Mouse (Mus musculus) heart, embryonic 13.5 days (tissue): ENCODE results near the gene Ubash3a. TPM values are rescaled to one million over a fixed set of nuclear protein-coding genes. Genes with fewer than 3 reads are reported as not detected.

Experiments
- ATAC-seq: fragments of 200-750 bp; cut with Nextera tagmentation; 2 replicates; pipeline ENCODE4 v1.8.0; 2017; ENCODE audit warnings: moderate TSS enrichment; ENCODE audit not compliant: insufficient number of reproducible peaks, low FRiP score, low TSS enrichment; ENCODE audit errors: extremely low read depth
- H3K27ac ChIP-seq: fragments of 300-500 bp; sonication (generic); replicated peaks from 2 replicates; pipeline ENCODE4 v1.5.1; 2015; ENCODE audit warnings: moderate library complexity, mild to moderate bottlenecking, inconsistent platforms
- H3K27me3 ChIP-seq: fragments of 300-500 bp; sonication (generic); replicated peaks from 2 replicates; pipeline ENCODE4 v1.6.1; 2015; ENCODE audit warnings: mild to moderate bottlenecking, inconsistent platforms
- H3K36me3 ChIP-seq: fragments of 300-500 bp; sonication (generic); 2 replicates; pipeline ENCODE4 v1.6.1; 2015; ENCODE audit warnings: mild to moderate bottlenecking, inconsistent platforms
- H3K4me1 ChIP-seq: fragments of 300-500 bp; sonication (generic); 2 replicates; pipeline ENCODE4 v1.6.1; 2015; ENCODE audit warnings: inconsistent platforms
- H3K4me2 ChIP-seq: fragments of 300-500 bp; sonication (generic); 2 replicates; pipeline ENCODE4 v1.6.1; 2015; ENCODE audit warnings: inconsistent platforms, mild to moderate bottlenecking, moderate library complexity
- H3K4me3 ChIP-seq: fragments of 300-500 bp; sonication (generic); 2 replicates; pipeline ENCODE4 v1.5.1; 2015; ENCODE audit warnings: moderate library complexity, mild to moderate bottlenecking, inconsistent platforms
- H3K9ac ChIP-seq: fragments of 300-500 bp; sonication (generic); 2 replicates; pipeline ENCODE4 v1.6.1; 2015; ENCODE audit warnings: inconsistent platforms, mild to moderate bottlenecking, moderate library complexity
- H3K9me3 ChIP-seq: fragments of 300-500 bp; sonication (generic); 2 replicates; pipeline ENCODE4 v1.6.1; 2016; ENCODE audit warnings: inconsistent platforms
- whole genome bisulfite sequencing: fragments of 180-500 bp; shearing (Covaris S2); methylation state at CpG from one replicate; pipeline ENCODE4 v1.1.7; 2015; ENCODE audit warnings: mixed read lengths; 5-methylcytosine and 5-hydroxymethylcytosine counted together
- polyA plus RNA-seq: library from polyadenylated mRNA; unstranded; fragments of >200 nt; fragmentation: Nextera tagmentation; extraction: Ambion mirVana; gene quantifications from 2 replicates; pipeline ENCODE4 v1.2.1, GENCODE M21; 2015

The Ubash3a gene
- polyA plus RNA-seq, 1 experiment from 2014 or later, result 0.43 TPM

DNA sequence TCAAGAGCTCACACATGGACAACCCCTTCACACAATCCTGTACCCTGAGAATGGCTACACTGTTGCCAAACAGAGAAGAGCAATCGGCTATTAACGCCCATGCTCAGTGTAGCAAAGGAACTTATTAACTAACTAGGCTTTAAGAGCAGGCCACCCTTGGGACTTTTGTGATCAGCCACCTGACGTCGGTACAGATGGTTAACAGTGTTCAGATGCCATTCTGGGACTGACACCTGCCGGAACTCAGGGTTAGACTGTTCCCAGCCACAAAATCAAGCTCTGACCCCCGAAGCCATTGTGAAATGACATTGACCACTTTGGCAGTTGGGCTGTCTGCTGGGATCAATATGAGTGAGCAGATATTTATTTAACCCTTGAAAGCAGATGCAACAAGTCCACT lies 53.7 kb downstream of the Ubash3a start:
- H3K9me3 ChIP-seq, result no peaks in the 10 kb centered on the region
- H3K9ac ChIP-seq, result no peak overlapping the region
- H3K4me2 ChIP-seq, result no peak overlapping the region
- no peak overlapping the region for H3K27ac ChIP-seq
- no peaks in the 10 kb centered on the region; the same call in 1 of the 2 replicates for H3K27me3 ChIP-seq
- ATAC-seq, result no peak
- H3K36me3 ChIP-seq, result no peaks in the 10 kb centered on the region
- 79% methylated on average over 6 of the region's 6 CpGs for WGBS
- 0 out of 2 replicates have a peak, but pooled peaks cover 4% of the 10 kb centered on the region for H3K4me1 ChIP-seq
- no peak overlapping the region for H3K4me3 ChIP-seq

DNA sequence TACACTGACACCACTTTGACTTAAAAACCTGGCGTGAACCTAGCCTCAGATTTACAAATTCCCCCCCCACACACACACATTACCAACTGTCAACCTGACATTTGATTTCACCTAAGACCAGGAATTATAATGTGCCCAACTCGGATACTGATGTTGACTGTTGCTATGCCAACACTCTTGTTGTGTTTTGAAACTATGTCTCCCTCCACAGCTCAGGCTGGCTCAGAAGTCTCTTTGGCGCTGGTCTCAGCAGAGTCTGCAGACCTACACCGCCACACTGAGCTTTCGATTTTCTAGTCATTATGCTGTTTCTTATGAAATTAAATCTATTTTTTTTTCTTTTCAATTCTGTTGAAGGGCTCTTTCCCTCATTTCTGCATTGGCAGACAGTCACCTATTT lies 55.0 kb downstream of the Ubash3a start:
- H3K36me3 ChIP-seq, result no peaks in the 10 kb centered on the region

DNA sequence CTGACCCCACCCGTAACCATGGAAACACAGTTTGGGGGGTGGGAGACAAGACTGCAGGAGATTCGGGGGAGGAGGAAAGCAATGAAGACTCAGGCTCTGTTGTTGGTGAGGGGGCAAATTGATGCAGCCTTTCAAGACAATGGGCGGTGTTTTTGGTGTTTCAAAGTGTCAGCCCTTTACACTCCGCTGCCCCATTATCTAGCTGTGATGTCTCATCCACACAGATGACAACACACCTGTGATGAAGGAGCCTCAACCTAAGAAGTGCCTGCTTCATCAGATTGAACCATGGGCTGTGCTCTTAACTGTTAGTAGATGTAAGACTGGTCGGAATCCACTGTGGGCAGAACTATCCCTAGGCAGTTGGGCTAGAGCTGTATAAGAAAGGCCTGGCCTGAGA lies 56.1 kb downstream of the Ubash3a start:
- WGBS, result 90% methylated on average over 5 of the region's 5 CpGs

More for the DNA sequence above, 55.0 kb downstream of the Ubash3a start:
- Histone ChIP-seq H3K27me3 (no peaks in the 10 kb centered on the region; the same call in 1 of the 2 replicates), H3K4me2 (no peak overlapping the region), H3K4me1 (0 out of 2 replicates have a peak, but pooled peaks cover 4% of the 10 kb centered on the region), H3K9ac (no peak overlapping the region), H3K4me3 (no peak overlapping the region), H3K9me3 (no peaks in the 10 kb centered on the region), H3K27ac (no peak overlapping the region)
- no peak for ATAC-seq
- 59% methylated on average over 5 of the region's 5 CpGs for WGBS

DNA sequence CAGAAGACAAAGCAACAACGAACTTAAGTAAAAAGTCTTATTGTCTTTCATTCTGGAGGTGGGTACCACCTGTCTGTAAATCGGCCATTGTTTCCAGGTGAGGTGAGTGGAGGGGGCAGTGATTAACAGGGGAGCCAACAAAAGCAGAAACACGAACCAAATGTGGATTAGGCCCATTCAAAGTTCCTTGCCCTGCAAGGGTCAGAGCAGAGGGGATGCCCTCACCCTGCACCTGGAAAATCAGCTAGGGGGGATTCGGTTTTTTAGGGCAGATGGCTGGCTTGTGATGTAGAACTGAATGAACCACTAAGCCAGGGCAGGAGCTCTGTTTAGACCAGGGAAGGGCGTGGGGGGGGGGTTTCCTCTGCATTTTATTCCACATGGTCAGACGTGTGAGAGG lies 56.7 kb downstream of the Ubash3a start:
- 59% methylated on average over 6 of the region's 6 CpGs for WGBS
- H3K4me2 ChIP-seq, result no peak overlapping the region
- no peak overlapping the region for H3K4me3 ChIP-seq
- no peak for ATAC-seq
- no peak overlapping the region for H3K9ac ChIP-seq
- no peak overlapping the region for H3K27ac ChIP-seq
- no peaks in the 10 kb centered on the region for H3K9me3 ChIP-seq
- H3K36me3 ChIP-seq, result no peaks in the 10 kb centered on the region
- H3K4me1 ChIP-seq, result 0 out of 2 replicates have a peak, but pooled peaks cover 4% of the 10 kb centered on the region
- H3K27me3 ChIP-seq, result no peaks in the 10 kb centered on the region; the same call in 1 of the 2 replicates

More for the DNA sequence above, 56.1 kb downstream of the Ubash3a start:
- Histone ChIP-seq H3K27me3 (no peaks in the 10 kb centered on the region; the same call in 1 of the 2 replicates), H3K4me3 (no peak overlapping the region), H3K9ac (no peak overlapping the region), H3K27ac (no peak overlapping the region), H3K36me3 (no peaks in the 10 kb centered on the region), H3K4me1 (0 out of 2 replicates have a peak, but pooled peaks cover 4% of the 10 kb centered on the region), H3K4me2 (no peak overlapping the region), H3K9me3 (no peaks in the 10 kb centered on the region)
- ATAC-seq, result no peak

DNA sequence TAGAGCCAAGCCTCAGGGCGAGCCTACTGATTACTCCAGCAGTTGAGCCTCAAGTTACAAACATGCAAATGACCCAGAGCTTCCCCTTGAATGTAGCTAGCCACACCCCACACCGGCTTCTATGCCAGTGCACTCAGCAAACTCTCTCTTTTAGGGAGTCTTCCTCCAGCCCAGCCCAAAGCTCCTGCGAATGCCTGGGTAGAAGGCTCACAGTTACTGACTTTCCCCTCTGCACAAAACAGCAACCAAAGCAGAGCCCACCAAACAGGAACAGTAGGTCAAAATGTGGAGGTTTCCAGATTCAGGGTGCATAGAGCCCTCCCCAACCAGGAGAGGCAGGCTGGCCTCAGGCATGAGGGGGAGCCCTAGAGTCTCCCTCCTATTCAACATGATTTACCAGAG lies 57.5 kb downstream of the Ubash3a start:
- 29% methylated on average over 3 of the region's 3 CpGs for WGBS
- ATAC-seq, result no peak
- H3K9me3 ChIP-seq, result no peaks in the 10 kb centered on the region
- H3K4me3 ChIP-seq, result no peak overlapping the region
- no peaks in the 10 kb centered on the region for H3K36me3 ChIP-seq
- 0 out of 2 replicates have a peak, but pooled peaks cover 4% of the 10 kb centered on the region for H3K4me1 ChIP-seq
- no peak overlapping the region for H3K27ac ChIP-seq
- no peak overlapping the region for H3K4me2 ChIP-seq
- H3K27me3 ChIP-seq, result no peaks in the 10 kb centered on the region; the same call in 1 of the 2 replicates
- H3K9ac ChIP-seq, result no peak overlapping the region

DNA sequence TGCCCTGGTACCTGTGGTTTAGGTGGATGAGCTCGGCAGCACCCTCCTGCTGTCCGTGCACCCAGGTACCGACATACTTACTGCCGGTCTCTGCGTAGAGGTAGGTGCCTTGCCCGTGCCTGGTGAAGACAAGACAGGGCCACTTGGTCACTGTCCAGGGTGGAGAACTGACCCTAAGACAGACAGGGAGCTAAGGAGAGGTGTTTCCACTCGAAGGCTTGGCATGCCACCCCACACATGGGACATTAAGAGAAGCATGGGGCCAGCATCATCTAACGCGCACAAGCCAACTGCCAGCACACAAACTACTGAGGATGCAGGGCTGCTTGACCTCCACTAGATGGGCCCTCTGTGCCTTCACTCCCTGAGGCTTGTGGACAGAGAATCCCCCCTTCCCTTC lies 58.2 kb downstream of the Ubash3a start:
- no peaks in the 10 kb centered on the region for H3K9me3 ChIP-seq
- WGBS, result 80% methylated on average over 9 of the region's 9 CpGs
- peaks cover 4% of the 10 kb centered on the region; the same call in 1 of the 2 replicates for H3K4me1 ChIP-seq
- H3K27me3 ChIP-seq, result no peaks in the 10 kb centered on the region; the same call in 1 of the 2 replicates
- H3K9ac ChIP-seq, result no peak overlapping the region
- ATAC-seq, result no peak
- no peak overlapping the region for H3K4me2 ChIP-seq
- no peak overlapping the region for H3K27ac ChIP-seq
- H3K36me3 ChIP-seq, result no peaks in the 10 kb centered on the region
- H3K4me3 ChIP-seq, result no peak overlapping the region

DNA sequence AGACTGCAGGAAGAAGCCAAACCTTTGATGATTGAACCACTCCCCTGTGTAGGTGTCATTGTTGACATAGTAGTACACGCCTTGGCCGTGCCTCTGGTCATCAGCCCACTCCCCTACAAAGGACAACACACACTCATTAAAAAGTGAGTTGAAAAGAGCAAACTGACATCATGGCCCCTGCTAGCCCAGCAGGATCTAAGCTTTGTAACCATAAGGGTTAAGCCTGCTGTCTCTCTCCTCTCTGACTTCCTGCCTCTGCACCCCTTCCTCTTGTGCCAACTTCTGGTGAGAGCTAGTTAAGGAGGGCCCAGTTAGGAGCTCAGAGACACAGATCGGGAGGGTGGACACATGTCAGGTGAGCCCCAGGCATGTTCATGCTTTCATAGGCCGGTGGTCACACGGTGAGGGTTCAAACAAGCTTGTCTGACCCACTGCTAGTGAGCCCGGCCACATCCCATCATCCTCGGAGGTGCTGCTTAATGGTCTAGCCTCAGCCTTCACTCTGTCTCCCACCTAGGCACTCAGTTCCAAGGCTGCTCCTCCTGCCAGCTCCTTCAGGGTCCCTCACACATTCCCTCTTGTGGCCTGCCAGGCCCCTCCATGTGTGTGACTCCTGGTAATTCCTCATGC lies 58.8 kb downstream of the Ubash3a start:
- H3K27ac ChIP-seq, result no peak overlapping the region
- no peaks in the 10 kb centered on the region for H3K9me3 ChIP-seq
- ATAC-seq, result no peak
- no peaks in the 10 kb centered on the region; the same call in 1 of the 2 replicates for H3K27me3 ChIP-seq
- H3K9ac ChIP-seq, result no peak overlapping the region
- no peak overlapping the region for H3K4me2 ChIP-seq
- peaks cover 7% of the 10 kb centered on the region for H3K4me1 ChIP-seq
- no peaks in the 10 kb centered on the region for H3K36me3 ChIP-seq
- 76% methylated on average over 7 of the region's 7 CpGs for WGBS
- no peak overlapping the region for H3K4me3 ChIP-seq

DNA sequence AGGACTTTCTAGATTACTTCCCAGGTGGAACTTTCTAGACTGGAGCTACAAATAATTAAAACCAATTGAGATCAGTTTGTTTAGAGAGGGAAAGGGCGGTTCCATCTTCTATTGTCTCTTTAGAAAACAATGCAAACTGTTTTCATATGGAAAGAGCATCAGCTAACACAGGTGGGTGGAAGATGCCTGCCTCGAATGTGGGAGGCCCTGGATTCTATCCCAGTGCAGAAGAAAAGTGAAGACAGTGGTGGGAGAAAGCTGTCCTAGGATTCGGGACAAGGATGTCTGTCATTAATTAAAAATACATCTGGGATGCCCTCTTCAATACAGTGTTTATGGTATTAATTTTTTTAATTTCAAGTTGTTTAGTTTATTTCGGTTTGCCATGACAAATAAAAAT lies 59.5 kb downstream of the Ubash3a start:
- peaks cover 7% of the 10 kb centered on the region for H3K4me1 ChIP-seq

DNA sequence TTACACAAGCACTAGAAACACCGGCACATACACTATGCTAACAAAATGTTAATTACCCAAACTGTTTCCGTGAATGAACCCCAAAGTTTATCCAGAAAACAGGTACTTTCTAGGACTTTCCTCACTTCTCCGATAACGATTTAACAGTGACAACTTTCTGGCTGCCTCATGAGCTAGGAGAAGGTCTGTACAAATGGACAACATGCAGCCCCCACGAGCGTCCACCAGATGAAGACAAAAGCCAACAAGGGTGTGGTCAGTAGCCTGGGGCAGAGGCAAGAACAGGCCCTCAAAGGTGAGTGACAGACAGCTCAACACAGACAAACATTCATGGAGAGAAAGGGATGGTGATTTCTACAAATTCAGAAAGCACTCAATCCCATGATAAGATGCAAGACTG lies 59.9 kb downstream of the Ubash3a start:
- ATAC-seq, result no peak

More for the DNA sequence above, 59.5 kb downstream of the Ubash3a start:
- H3K27me3 ChIP-seq, result no peaks in the 10 kb centered on the region; the same call in 1 of the 2 replicates
- 61% methylated on average over 4 of the region's 4 CpGs for WGBS
- no peaks in the 10 kb centered on the region for H3K9me3 ChIP-seq
- no peak overlapping the region for H3K9ac ChIP-seq
- no peak for ATAC-seq
- H3K4me2 ChIP-seq, result no peak overlapping the region
- H3K36me3 ChIP-seq, result no peaks in the 10 kb centered on the region
- no peak overlapping the region for H3K27ac ChIP-seq
- no peak overlapping the region for H3K4me3 ChIP-seq

DNA sequence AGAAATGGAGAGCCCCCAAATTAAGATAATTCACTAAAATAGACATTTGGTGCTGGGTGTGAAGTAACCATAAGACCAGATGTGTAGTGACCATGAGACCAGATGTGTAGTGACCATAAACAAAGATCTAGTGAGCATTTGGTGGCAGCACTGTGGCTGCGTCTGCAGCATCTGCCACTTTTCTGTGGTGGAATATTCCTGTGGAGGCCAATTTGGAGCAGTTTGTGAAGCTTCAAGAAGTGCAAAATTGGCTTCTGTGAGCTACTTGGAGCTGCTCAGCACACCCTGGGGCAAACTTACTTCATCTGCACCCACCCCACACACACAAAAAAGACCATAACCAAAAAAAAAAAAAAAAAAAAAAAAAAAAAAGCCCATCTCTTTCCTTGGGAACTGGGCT lies 60.3 kb downstream of the Ubash3a start:
- Histone ChIP-seq H3K4me1 (peaks cover 3% of the 10 kb centered on the region), H3K27me3 (no peaks in the 10 kb centered on the region; the same call in 1 of the 2 replicates), H3K9me3 (no peaks in the 10 kb centered on the region), H3K4me3 (no peak overlapping the region), H3K4me2 (no peak overlapping the region), H3K9ac (no peak overlapping the region), H3K27ac (no peak overlapping the region), H3K36me3 (no peaks in the 10 kb centered on the region)
- ATAC-seq, result no peak
- 77% methylated on average over 1 of the region's 1 CpGs for WGBS

More for the DNA sequence above, 59.9 kb downstream of the Ubash3a start:
- Histone ChIP-seq H3K9ac (no peak overlapping the region), H3K4me1 (peaks cover 4% of the 10 kb centered on the region), H3K9me3 (no peaks in the 10 kb centered on the region), H3K4me3 (no peak overlapping the region), H3K27ac (no peak overlapping the region), H3K27me3 (no peaks in the 10 kb centered on the region; the same call in 1 of the 2 replicates), H3K36me3 (no peaks in the 10 kb centered on the region), H3K4me2 (no peak overlapping the region)
- WGBS, result 72% methylated on average over 6 of the region's 6 CpGs

DNA sequence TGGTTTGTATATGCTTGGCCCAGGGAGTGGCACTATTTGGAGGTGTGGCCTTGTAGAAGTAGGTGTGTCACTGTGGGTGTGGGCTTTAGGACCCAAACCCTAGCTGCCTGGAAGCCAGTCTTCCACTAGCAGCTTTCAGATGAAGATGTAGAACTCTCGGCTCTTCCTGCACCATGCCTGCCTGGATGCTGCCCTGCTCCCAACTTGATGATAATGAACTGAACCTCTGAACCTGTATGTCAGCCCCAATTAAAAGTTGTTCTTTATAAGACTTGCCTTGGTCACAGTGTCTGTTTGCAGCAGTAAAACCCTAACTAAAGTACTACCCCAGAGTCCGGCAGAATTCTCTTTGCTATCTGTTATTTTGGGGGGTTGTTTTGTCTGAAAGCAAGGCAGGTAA lies 62.1 kb downstream of the Ubash3a start:
- WGBS, result 82% methylated on average over 2 of the region's 2 CpGs
- ATAC-seq, result no peak
- Histone ChIP-seq H3K27me3 (no peaks in the 10 kb centered on the region; the same call in 1 of the 2 replicates), H3K4me3 (no peak overlapping the region), H3K4me2 (no peak overlapping the region), H3K9me3 (no peaks in the 10 kb centered on the region), H3K27ac (no peak overlapping the region), H3K36me3 (no peaks in the 10 kb centered on the region), H3K9ac (no peak overlapping the region), H3K4me1 (peaks cover 3% of the 10 kb centered on the region)

DNA sequence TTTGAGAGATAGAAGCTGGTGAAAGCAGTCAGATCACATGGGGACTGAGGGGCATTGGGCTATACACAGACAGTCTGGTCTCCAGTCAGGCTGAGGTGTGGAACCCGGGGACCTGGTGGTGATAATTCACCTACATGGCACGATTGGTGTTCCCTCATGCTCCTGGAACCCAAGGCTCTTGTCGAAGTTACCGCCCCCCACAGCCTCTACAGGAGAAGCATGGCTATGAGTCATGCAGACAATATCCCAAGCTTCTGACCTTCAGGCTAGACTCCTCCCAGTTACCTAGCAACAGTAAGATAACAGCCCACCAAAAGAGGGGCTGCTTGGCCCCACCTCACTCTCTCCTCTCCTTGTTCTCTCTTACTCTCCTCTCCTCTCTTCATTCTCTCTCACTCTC lies 62.6 kb downstream of the Ubash3a start:
- 52% methylated on average over 4 of the region's 4 CpGs for WGBS
- peaks cover 3% of the 10 kb centered on the region for H3K4me1 ChIP-seq
- no peak overlapping the region for H3K27ac ChIP-seq

More for the DNA sequence above, 62.6 kb downstream of the Ubash3a start:
- Histone ChIP-seq H3K27me3 (no peaks in the 10 kb centered on the region; the same call in 1 of the 2 replicates), H3K4me3 (no peak overlapping the region), H3K9me3 (no peaks in the 10 kb centered on the region), H3K9ac (no peak overlapping the region), H3K4me2 (no peak overlapping the region), H3K36me3 (no peaks in the 10 kb centered on the region)
- no peak for ATAC-seq
